Mouse (Mus musculus) MEL (cell line): ENCODE measurements around the gene Exosc10. TPM values are rescaled to one million over a fixed set of nuclear protein-coding genes. Genes with fewer than 3 reads are reported as not detected.

ENCODE experiments used
- DNase-seq: peaks from one replicate; pipeline ENCODE4 v3.0.0; 2011; ENCODE audit warnings: low read depth, low spot score
- H3K27ac ChIP-seq: 2 replicates; pipeline ENCODE4 v1.5.1; 2012; ENCODE audit warnings: low read depth, mild to moderate bottlenecking, control low read depth, low read length, moderate library complexity; ENCODE audit not compliant: control insufficient read depth
- H3K27me3 ChIP-seq, 2 experiments: fragments of 150-350 bp in 1 of 2; sonication (generic) in 1 of 2; 2 replicates each; pipeline ENCODE4 v1.6.1; 2012; ENCODE audit warnings: low read length in 2 of 2, mild to moderate bottlenecking in 2 of 2, improper control_type of control experiment in 1 of 2, moderate library complexity in 1 of 2; ENCODE audit not compliant: insufficient read depth in 2 of 2, control insufficient read depth in 1 of 2
- H3K36me3 ChIP-seq, 2 experiments: 2 replicates each; pipeline ENCODE4 v1.6.1; 2012 to 2014; ENCODE audit warnings: low read length in 2 of 2, improper control_type of control experiment in 1 of 2, inconsistent platforms in 1 of 2, mild to moderate bottlenecking in 1 of 2; ENCODE audit not compliant: insufficient read depth in 2 of 2, control insufficient read depth in 1 of 2
- H3K4me1 ChIP-seq, 2 experiments: fragments of 150-350 bp in 1 of 2; sonication (generic) in 1 of 2; 2 replicates each; pipeline ENCODE4 v1.6.1; 2012; ENCODE audit warnings: low read length in 2 of 2, improper control_type of control experiment in 1 of 2, mild to moderate bottlenecking in 1 of 2; ENCODE audit not compliant: insufficient read depth in 2 of 2, control insufficient read depth in 1 of 2
- H3K4me3 ChIP-seq, 2 experiments: fragments of 150-350 bp in 1 of 2; sonication (generic) in 1 of 2; 2 replicates each; pipeline ENCODE4 v1.5.1; 2012; ENCODE audit warnings: low read depth in 2 of 2, low read length in 2 of 2, mild to moderate bottlenecking in 2 of 2, moderate library complexity in 2 of 2, control low read depth in 1 of 2, improper control_type of control experiment in 1 of 2; ENCODE audit not compliant: control insufficient read depth in 1 of 2, insufficient read depth in 1 of 2
- H3K79me2 ChIP-seq: 2 replicates; pipeline ENCODE4 v1.6.1; 2012; ENCODE audit warnings: mild to moderate bottlenecking, low read length, moderate library complexity; ENCODE audit not compliant: control insufficient read depth, poor library complexity, insufficient read depth
- H3K9ac ChIP-seq: 2 replicates; pipeline ENCODE4 v1.6.1; 2012; ENCODE audit warnings: low read depth, mild to moderate bottlenecking, control low read depth, low read length, moderate library complexity; ENCODE audit not compliant: control insufficient read depth, poor library complexity, severe bottlenecking
- H3K9me3 ChIP-seq: fragments of 150-350 bp; sonication (generic); replicated peaks from 2 replicates; pipeline ENCODE4 v1.6.1; 2012; ENCODE audit warnings: mild to moderate bottlenecking, low read length, improper control_type of control experiment, moderate library complexity; ENCODE audit not compliant: insufficient read depth
- CHD1 ChIP-seq: IDR thresholded peaks from 2 replicates; pipeline ENCODE4 v1.6.1; 2012; ENCODE audit warnings: low read depth, mild to moderate bottlenecking, inconsistent platforms, low read length, improper control_type of control experiment
- CTCF ChIP-seq, 3 experiments: IDR thresholded peaks in 2 of 3; conservative IDR thresholded peaks in 1 of 3; 2 replicates each; pipeline ENCODE4 v1.5.1; 2011 to 2012; ENCODE audit warnings: low read length in 3 of 3, low read depth in 2 of 3, mild to moderate bottlenecking in 2 of 3, improper control_type of control experiment in 1 of 3, inconsistent platforms in 1 of 3, mixed read lengths in 1 of 3, moderate library complexity in 1 of 3; ENCODE audit not compliant: control insufficient read depth in 1 of 3, insufficient read depth in 1 of 3, poor library complexity in 1 of 3, severe bottlenecking in 1 of 3
- E2F4 ChIP-seq: IDR thresholded peaks from 2 replicates; pipeline ENCODE4 v1.6.1; 2011; ENCODE audit warnings: low read depth, low read length, improper control_type of control experiment, borderline replicate concordance
- ELF1 ChIP-seq: IDR thresholded peaks from 2 replicates; pipeline ENCODE4 v1.6.1; 2014; ENCODE audit warnings: low read depth, mild to moderate bottlenecking, inconsistent platforms, low read length, improper control_type of control experiment, moderate library complexity
- ETS1 ChIP-seq: IDR thresholded peaks from 2 replicates; pipeline ENCODE4 v1.6.1; 2012; ENCODE audit warnings: low read depth, mild to moderate bottlenecking, inconsistent platforms, low read length, improper control_type of control experiment, moderate library complexity
- GABPA ChIP-seq: IDR thresholded peaks from 2 replicates; pipeline ENCODE4 v1.6.1; 2012; ENCODE audit warnings: low read depth, mild to moderate bottlenecking, inconsistent platforms, low read length, improper control_type of control experiment, moderate library complexity
- GATA1 ChIP-seq: IDR thresholded peaks from 2 replicates; pipeline ENCODE4 v1.6.1; 2011; ENCODE audit warnings: low read depth, low read length, improper control_type of control experiment
- HCFC1 ChIP-seq: IDR thresholded peaks from 2 replicates; pipeline ENCODE4 v1.6.1; 2012; ENCODE audit warnings: low read depth, mild to moderate bottlenecking, inconsistent platforms, low read length, improper control_type of control experiment, moderate library complexity
- JUND ChIP-seq: IDR thresholded peaks from 2 replicates; pipeline ENCODE4 v1.6.1; 2011; ENCODE audit warnings: low read depth, mild to moderate bottlenecking, improper control_type of control experiment, low read length
- KAT2A ChIP-seq: conservative IDR thresholded peaks from 2 replicates; pipeline ENCODE4 v1.6.1; 2012; ENCODE audit warnings: low read depth, low read length, improper control_type of control experiment, inconsistent platforms
- MAFK ChIP-seq: IDR thresholded peaks from 2 replicates; pipeline ENCODE4 v1.6.1; 2011; ENCODE audit warnings: low read depth, mild to moderate bottlenecking, low read length, improper control_type of control experiment, borderline replicate concordance
- MAX ChIP-seq: IDR thresholded peaks from 2 replicates; pipeline ENCODE4 v1.6.1; 2011; ENCODE audit warnings: low read length, improper control_type of control experiment
- MAZ ChIP-seq: IDR thresholded peaks from 2 replicates; pipeline ENCODE4 v1.6.1; 2012; ENCODE audit warnings: low read depth, mild to moderate bottlenecking, inconsistent platforms, low read length, improper control_type of control experiment
- MEF2A ChIP-seq: IDR thresholded peaks from 2 replicates; pipeline ENCODE4 v1.6.1; 2014; ENCODE audit warnings: low read depth, mild to moderate bottlenecking, inconsistent platforms, low read length, improper control_type of control experiment; ENCODE audit not compliant: poor library complexity, insufficient replicate concordance, severe bottlenecking; ENCODE audit errors: extremely low read depth
- MXI1 ChIP-seq: IDR thresholded peaks from 2 replicates; pipeline ENCODE4 v1.6.1; 2011; ENCODE audit warnings: mild to moderate bottlenecking, low read depth, low read length, improper control_type of control experiment
- MYC ChIP-seq: IDR thresholded peaks from 2 replicates; pipeline ENCODE4 v1.6.1; 2011; ENCODE audit warnings: low read depth, mild to moderate bottlenecking, low read length, improper control_type of control experiment, moderate library complexity
- NELFE ChIP-seq: IDR thresholded peaks from 2 replicates; pipeline ENCODE4 v1.6.1; 2011; ENCODE audit warnings: low read depth, low read length, improper control_type of control experiment
- NRF1 ChIP-seq: IDR thresholded peaks from 2 replicates; pipeline ENCODE4 v1.6.1; 2014; ENCODE audit warnings: low read depth, mild to moderate bottlenecking, inconsistent platforms, low read length, improper control_type of control experiment, moderate library complexity; ENCODE audit not compliant: poor library complexity, insufficient read depth, severe bottlenecking
- POLR2A ChIP-seq, 2 experiments: IDR thresholded peaks; 2 replicates each; pipeline ENCODE4 v1.6.1; 2011 to 2012; ENCODE audit warnings: low read length in 2 of 2, mild to moderate bottlenecking in 2 of 2, control low read depth in 1 of 2, improper control_type of control experiment in 1 of 2, low read depth in 1 of 2, moderate library complexity in 1 of 2; ENCODE audit not compliant: control insufficient read depth in 1 of 2, insufficient read depth in 1 of 2, poor library complexity in 1 of 2
- POLR2AphosphoS2 ChIP-seq: IDR thresholded peaks from 2 replicates; pipeline ENCODE4 v1.6.1; 2011; ENCODE audit warnings: low read length, improper control_type of control experiment
- POLR2AphosphoS5 ChIP-seq: IDR thresholded peaks from 2 replicates; pipeline ENCODE4 v1.6.1; 2012; ENCODE audit warnings: low read depth, borderline replicate concordance, mild to moderate bottlenecking, inconsistent platforms, low read length, moderate library complexity, mixed read lengths
- RAD21 ChIP-seq: IDR thresholded peaks from 2 replicates; pipeline ENCODE4 v1.6.1; 2011; ENCODE audit warnings: mild to moderate bottlenecking, low read depth, low read length, improper control_type of control experiment
- RCOR1 ChIP-seq: IDR thresholded peaks from 2 replicates; pipeline ENCODE4 v1.6.1; 2012; ENCODE audit warnings: low read depth, mild to moderate bottlenecking, inconsistent platforms, low read length, improper control_type of control experiment
- SIN3A ChIP-seq: IDR thresholded peaks from 2 replicates; pipeline ENCODE4 v1.6.1; 2012; ENCODE audit warnings: low read length, improper control_type of control experiment, inconsistent platforms
- SMC3 ChIP-seq: IDR thresholded peaks from 2 replicates; pipeline ENCODE4 v1.6.1; 2011; ENCODE audit warnings: low read depth, low read length, improper control_type of control experiment
- TAL1 ChIP-seq: IDR thresholded peaks from 2 replicates; pipeline ENCODE4 v1.6.1; 2012; ENCODE audit warnings: mild to moderate bottlenecking, inconsistent platforms, low read length, moderate library complexity, mixed read lengths
- TBP ChIP-seq: IDR thresholded peaks from 2 replicates; pipeline ENCODE4 v1.8.0; 2011; ENCODE audit warnings: low read depth, low read length, improper control_type of control experiment
- TCF12 ChIP-seq: IDR thresholded peaks from 2 replicates; pipeline ENCODE4 v1.6.1; 2014; ENCODE audit warnings: low read depth, mild to moderate bottlenecking, inconsistent platforms, low read length, improper control_type of control experiment, moderate library complexity
- UBTF ChIP-seq: IDR thresholded peaks from 2 replicates; pipeline ENCODE4 v1.6.1; 2012; ENCODE audit warnings: low read depth, mild to moderate bottlenecking, inconsistent platforms, low read length, improper control_type of control experiment, moderate library complexity, borderline replicate concordance; ENCODE audit not compliant: insufficient read depth
- USF1 ChIP-seq: IDR thresholded peaks from 2 replicates; pipeline ENCODE4 v1.6.1; 2014; ENCODE audit warnings: low read depth, mild to moderate bottlenecking, inconsistent platforms, low read length, improper control_type of control experiment, moderate library complexity
- USF2 ChIP-seq, 2 experiments: IDR thresholded peaks; 2 replicates each; pipeline ENCODE4 v1.6.1; 2011 to 2012; ENCODE audit warnings: improper control_type of control experiment in 2 of 2, low read length in 2 of 2, borderline replicate concordance in 1 of 2, inconsistent platforms in 1 of 2, low read depth in 1 of 2, mild to moderate bottlenecking in 1 of 2; ENCODE audit not compliant: insufficient read depth in 1 of 2
- ZC3H11A ChIP-seq: IDR thresholded peaks from 2 replicates; pipeline ENCODE4 v1.6.1; 2012; ENCODE audit warnings: low read depth, mild to moderate bottlenecking, inconsistent platforms, low read length, improper control_type of control experiment
- ZKSCAN1 ChIP-seq: IDR thresholded peaks from 2 replicates; pipeline ENCODE4 v1.6.1; 2012; ENCODE audit warnings: low read depth, mild to moderate bottlenecking, inconsistent platforms, low read length, improper control_type of control experiment, moderate library complexity
- ZMIZ1 ChIP-seq: IDR thresholded peaks from 2 replicates; pipeline ENCODE4 v1.6.1; 2012; ENCODE audit warnings: low read depth, mild to moderate bottlenecking, inconsistent platforms, low read length, improper control_type of control experiment, moderate library complexity
- ZNF384 ChIP-seq: IDR thresholded peaks from 2 replicates; pipeline ENCODE4 v1.6.1; 2012; ENCODE audit warnings: low read depth, mild to moderate bottlenecking, inconsistent platforms, low read length, improper control_type of control experiment
- polyA plus RNA-seq, 2 experiments: library from polyadenylated mRNA; stranded (reverse) in 1 of 2; unstranded in 1 of 2; fragments of >175 nt in 1 of 2; fragments of >200 nt in 1 of 2; gene quantifications; 2 replicates each; pipeline versions ENCODE4 v1.2.1 to v1.2.4; 2012; ENCODE audit warnings: low replicate concordance in 2 of 2, low read depth in 1 of 2; ENCODE audit not compliant: insufficient read length in 2 of 2, insufficient read depth in 1 of 2, missing spikeins in 1 of 2
- total RNA-seq: library from RNA; depleted of rRNA; stranded (reverse); fragments of 300-350 nt; gene quantifications from 2 replicates; pipeline ENCODE4 v1.2.3, GENCODE M21; 2012; rRNA removed

Exosc10 gene
- total RNA-seq (57.3 and 71.5 TPM in 2 replicates), polyA plus RNA-seq (100 to 1,000 TPM in 1 of 2 experiments, 10 to 100 TPM in 1; 90.5 to 109 TPM)

DNA sequence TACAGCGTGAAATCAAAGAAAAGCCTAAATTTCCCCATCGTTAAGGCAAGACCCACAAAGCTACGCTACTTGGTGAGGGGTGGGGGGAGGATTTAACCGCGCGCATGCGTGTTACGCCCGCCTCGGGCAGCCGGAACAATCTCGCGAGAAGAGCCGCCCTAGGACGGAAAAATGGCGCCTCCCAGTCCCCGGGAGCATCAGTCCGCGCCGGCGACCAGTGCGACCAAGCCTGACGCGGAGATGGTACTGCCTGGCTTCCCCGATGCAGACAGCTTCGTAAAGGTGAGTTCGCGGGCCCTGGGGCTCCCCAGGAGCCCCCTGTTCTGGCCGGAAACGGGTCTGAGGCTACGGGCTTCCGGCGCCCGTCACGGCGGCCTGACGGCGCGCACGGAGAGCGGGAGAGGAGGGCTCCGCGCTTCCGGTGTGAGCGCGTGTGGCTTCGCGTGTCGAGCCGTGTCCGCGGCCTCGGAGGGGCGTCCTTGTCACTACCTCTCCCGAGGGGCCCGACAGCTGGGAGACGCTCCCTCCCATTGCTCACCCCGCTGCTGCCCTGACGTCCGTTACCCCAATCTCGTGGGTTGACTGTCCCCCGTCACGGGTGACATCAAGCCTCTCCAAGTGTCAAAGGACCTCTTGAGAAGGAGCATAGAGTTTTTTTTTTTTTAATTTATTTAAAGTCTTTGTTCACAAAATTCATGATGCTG, at the start of gene Exosc10:
Exosc10 (plus strand) TSS at position 133 of the 704 bp plus-strand sequence.
- peak within 1 kb of the TSS; percentile 88 for H3K27ac ChIP-seq
- peak within 1 kb of the TSS; percentile 96 for H3K9ac ChIP-seq
- H3K36me3 ChIP-seq = peaks cover 8 to 11% of the 10 kb centered on the region in 2 experiments
- DNase-seq = peak; percentile 88
- no peaks in the 10 kb centered on the region for H3K9me3 ChIP-seq
- peaks cover 8% of the 10 kb centered on the region for H3K79me2 ChIP-seq
- H3K4me3 ChIP-seq = peak within 1 kb of the TSS; percentile 63 to 83
- peaks cover 0 to 9% of the 10 kb centered on the region in 2 experiments; a peak in 2 of 4 replicates for H3K4me1 ChIP-seq
- no peaks in the 10 kb centered on the region for H3K27me3 ChIP-seq
- TF ChIP-seq RAD21 (no peak), TCF12 (peak; percentile 43; the same call in 1 of the 2 replicates), ZC3H11A (no peak), TAL1 (no peak), MXI1 (peak; percentile 48; the same call in 1 of the 2 replicates), ZNF384 (no peak), HCFC1 (peak; percentile 78), NELFE (peak; percentile 47; the same call in 1 of the 2 replicates), MAX (peak; percentile 97), POLR2AphosphoS5 (no peak), NRF1 (peak; percentile 74), MAFK (no peak), POLR2AphosphoS2 (no peak), KAT2A (no peak), E2F4 (peak; percentile 58; the same call in 1 of the 2 replicates), GATA1 (no peak), TBP (peak; percentile 61; the same call in 1 of the 2 replicates), SIN3A (no peak; the same call in 1 of the 2 replicates), UBTF (no peak), ZKSCAN1 (no peak), GABPA (no peak), CHD1 (no peak), ELF1 (no peak; the same call in 1 of the 2 replicates), MEF2A (no peak), SMC3 (no peak), ETS1 (0 out of 2 replicates have a peak, but pooled peaks have one; percentile 39), MAZ (no peak), USF2 (IDR thresholded peaks at IDR 0.05; ENCODE audit: borderline replicate concordance in 1 of 2, insufficient read depth in 1 of 2, low read depth in 1 of 2, low read length in 2 of 2) (no peak), POLR2A (IDR thresholded peaks at IDR 0.05; ENCODE audit: control insufficient read depth in 1 of 2, insufficient read depth in 1 of 2, low read depth in 1 of 2, low read length in 2 of 2, poor library complexity in 1 of 2) (peak; percentile 48 to 79; a peak in 3 of 4 replicates), JUND (no peak), MYC (peak; percentile 81; the same call in 1 of the 2 replicates), CTCF (IDR thresholded peaks at IDR 0.05 in 2 of 3, conservative IDR thresholded peaks at IDR 0.05 in 1 of 3; ENCODE audit: control insufficient read depth in 1 of 3, insufficient read depth in 1 of 3, low read depth in 2 of 3, low read length in 3 of 3, poor library complexity in 1 of 3, severe bottlenecking in 1 of 3) (no peak), USF1 (no peak), ZMIZ1 (no peak), RCOR1 (no peak)
